Mouse (Mus musculus) left cerebral cortex, adult 2 months (tissue): ENCODE data around the gene Sh3pxd2a. TPM values are rescaled to one million over a fixed set of nuclear protein-coding genes. Genes with fewer than 3 reads are reported as not detected.

Experiments
- DNase-seq, 2 experiments: peaks; one replicate each; pipeline ENCODE4 v3.0.0; 2021 to 2022; ENCODE audit warnings: low spot score in 2 of 2, mixed read lengths in 1 of 2; ENCODE audit errors: extremely low spot score in 1 of 2
- H3K27ac ChIP-seq: fragments of 200-600 bp; 2 replicates; pipeline ENCODE4 v1.8.1; 2022
- H3K4me3 ChIP-seq: fragments of 200-600 bp; 2 replicates; pipeline ENCODE4 v1.8.1; 2022
- CTCF ChIP-seq: fragments of 200-600 bp; IDR thresholded peaks from 2 replicates; pipeline ENCODE4 v1.8.1; 2022; ENCODE audit warnings: antibody characterized with exemption, mild to moderate bottlenecking, moderate library complexity
- intact Hi-C: fragments of 180-260 bp; cut with DNase I; formaldehyde crosslinking; loops from one replicate; pipeline ENCODE4 v1.15.1; 2025
- total RNA-seq, 2 experiments: library from RNA; stranded (reverse); gene quantifications; 2 replicates each; pipeline ENCODE4 v1.2.3; 2021

The Sh3pxd2a gene
- total RNA-seq, 2 experiments from 2014 or later: 30.2 to 36.8 TPM

DNA sequence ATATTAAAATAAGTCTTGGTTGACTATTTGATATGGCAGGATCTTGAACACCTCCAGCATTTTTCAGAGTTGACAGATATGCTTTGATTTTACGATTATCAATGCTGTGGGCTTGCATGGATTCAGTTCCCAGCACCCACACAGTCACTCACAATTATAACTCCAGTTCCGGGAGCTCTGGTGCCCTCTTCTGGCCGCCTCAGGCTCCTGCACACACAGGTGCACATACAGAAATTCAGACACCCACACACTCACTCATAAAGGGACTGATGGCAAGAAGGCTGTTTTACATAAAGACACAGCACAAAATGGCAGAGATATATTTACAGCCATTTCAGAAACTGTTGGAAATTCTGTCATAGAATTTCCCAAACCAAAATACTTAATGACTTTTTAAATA lies 25.0 kb upstream of the Sh3pxd2a start:
- no peak overlapping the region for H3K27ac ChIP-seq
- DNase-seq: no peak
- peak; percentile 17 for TF ChIP-seq CTCF
- intact Hi-C loops: no loop called here
- H3K4me3 ChIP-seq: no peak overlapping the region

GRCm38 (mm10) chr19:47488250-47488649 lies 24.0 kb upstream of the Sh3pxd2a start:
- peak; percentile 41 for TF ChIP-seq CTCF
- H3K4me3 ChIP-seq: no peak overlapping the region
- no peak for DNase-seq
- no peak overlapping the region for H3K27ac ChIP-seq
- intact Hi-C loops: no loop called here

- H3K4me3 ChIP-seq: no peak overlapping the region
- DNase-seq: no peak
- no peak overlapping the region for H3K27ac ChIP-seq
- TF ChIP-seq CTCF: no peak
- intact Hi-C loops: no loop called here
Measured at GRCm38 (mm10) chr19:47487572-47487971, 23.4 kb upstream of the Sh3pxd2a start.

DNA sequence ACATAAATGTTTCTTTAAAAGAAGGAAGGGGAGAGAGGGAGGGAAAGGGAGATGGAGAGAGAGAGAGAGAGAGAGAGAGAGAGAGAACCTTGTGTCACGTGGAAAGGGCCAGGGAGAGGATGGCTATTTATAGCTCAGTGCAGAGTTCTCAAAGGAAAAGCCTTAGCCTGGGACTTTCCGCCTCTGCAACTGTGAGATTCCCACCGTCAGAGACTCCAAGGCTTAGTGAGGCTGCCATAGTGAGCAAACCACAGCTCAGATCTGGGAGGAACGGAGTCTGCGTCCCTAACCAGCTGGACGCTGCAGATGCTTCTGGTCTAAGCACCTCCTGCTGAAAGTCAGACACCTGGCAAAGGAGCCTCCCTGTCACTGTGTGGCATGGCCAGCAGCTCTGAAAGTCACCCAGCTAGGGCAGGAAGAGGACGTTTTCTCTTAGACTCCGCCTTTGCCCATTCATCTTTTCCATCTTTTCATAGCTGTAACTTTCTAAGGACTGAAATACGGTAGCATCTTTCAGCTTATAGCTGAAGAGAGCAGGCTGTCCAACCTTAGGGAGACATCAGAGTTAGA lies 21.9 kb upstream of the Sh3pxd2a start:
- intact Hi-C loops: no loop called here
- Histone ChIP-seq H3K27ac (peak overlapping the region; percentile 40; the same call in 1 of the 2 replicates), H3K4me3 (no peak overlapping the region)
- TF ChIP-seq CTCF: no peak
- no peak for DNase-seq

DNA sequence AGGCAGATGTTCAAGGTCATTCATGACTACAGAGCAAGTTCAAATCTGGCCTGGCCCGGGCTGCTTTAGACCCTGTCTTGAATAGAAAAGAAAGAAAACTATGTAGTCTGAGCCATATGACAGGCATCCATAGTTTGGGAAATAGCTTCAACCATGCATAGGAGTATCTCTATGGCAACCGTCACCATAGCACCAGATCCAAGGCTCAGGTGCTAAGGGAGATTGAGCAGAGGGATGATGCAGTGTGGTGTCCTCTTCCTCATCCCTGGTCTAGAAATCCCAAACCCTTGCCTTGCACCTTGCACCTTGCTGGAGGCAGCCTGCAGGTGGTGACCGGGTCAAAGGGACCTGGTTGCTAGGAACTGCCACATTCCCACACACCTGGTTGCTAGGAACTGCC lies 19.9 kb upstream of the Sh3pxd2a start:
- peak overlapping the region; percentile 46; the same call in 1 of the 2 replicates for H3K27ac ChIP-seq
- DNase-seq: peak; percentile 51 to 57
- no peak for TF ChIP-seq CTCF
- no peak overlapping the region for H3K4me3 ChIP-seq
- intact Hi-C loops: no loop called here

- DNase-seq: no peak
- Histone ChIP-seq H3K4me3 (no peak overlapping the region), H3K27ac (no peak overlapping the region)
- no peak for TF ChIP-seq CTCF
- intact Hi-C loops: no loop called here
Measured at GRCm38 (mm10) chr19:47483346-47483745, 19.1 kb upstream of the Sh3pxd2a start.

DNA sequence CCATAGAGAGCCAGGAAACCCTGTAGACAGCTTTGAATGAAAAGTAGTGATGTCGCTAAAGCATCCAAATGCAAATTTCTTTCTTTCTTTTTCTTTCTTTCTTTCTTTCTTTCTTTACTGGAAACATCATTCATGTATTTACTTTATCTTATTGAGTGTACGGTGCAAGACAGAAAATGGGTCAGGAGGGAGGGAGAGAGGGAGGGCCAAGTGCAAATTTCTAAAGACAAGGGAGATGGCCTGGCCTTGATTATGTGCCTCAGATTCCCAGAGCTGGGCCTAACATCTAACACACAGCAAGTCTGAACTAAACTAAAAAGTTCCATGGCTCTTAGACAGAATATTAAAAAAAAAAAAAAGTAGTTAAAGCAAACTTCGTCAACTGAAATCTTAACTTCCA lies 9.3 kb upstream of the Sh3pxd2a start:
- intact Hi-C loops: no loop called here
- Histone ChIP-seq H3K4me3 (no peak overlapping the region), H3K27ac (no peak overlapping the region)
- TF ChIP-seq CTCF: no peak
- DNase-seq: no peak

DNA sequence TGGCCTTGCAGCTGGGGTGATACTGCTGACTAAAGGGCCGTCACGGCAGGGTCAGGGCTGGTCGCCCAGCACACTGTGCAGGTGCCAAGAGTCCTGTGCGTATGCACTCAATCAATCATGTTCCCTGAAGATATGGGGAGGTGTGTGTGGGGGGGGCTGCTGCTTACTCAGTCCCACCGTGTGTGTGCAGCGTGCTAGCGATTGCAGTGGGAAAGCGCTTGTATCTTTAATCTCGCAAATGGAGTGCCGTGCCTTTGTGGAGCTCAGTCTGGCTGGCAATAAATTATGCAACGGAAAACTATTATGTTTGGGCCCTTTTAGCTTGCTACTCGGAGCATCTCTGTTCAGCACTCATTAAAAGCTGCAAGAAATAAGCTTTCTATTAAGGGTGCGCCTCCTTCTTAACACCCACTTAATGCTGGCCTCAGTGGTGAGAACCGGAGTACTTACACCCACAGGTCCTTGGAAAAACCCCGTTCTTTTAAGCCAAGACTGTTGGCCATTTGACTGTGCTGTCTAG lies 8.7 kb upstream of the Sh3pxd2a start:
- DNase-seq: no peak
- no peak for TF ChIP-seq CTCF
- intact Hi-C loops: no loop called here
- Histone ChIP-seq H3K4me3 (no peak overlapping the region), H3K27ac (no peak overlapping the region)

GRCm38 (mm10) chr19:47471808-47472207 lies 7.6 kb upstream of the Sh3pxd2a start:
- Histone ChIP-seq H3K4me3 (no peak overlapping the region), H3K27ac (no peak overlapping the region)
- no peak for DNase-seq
- intact Hi-C loops: no loop called here
- no peak for TF ChIP-seq CTCF

DNA sequence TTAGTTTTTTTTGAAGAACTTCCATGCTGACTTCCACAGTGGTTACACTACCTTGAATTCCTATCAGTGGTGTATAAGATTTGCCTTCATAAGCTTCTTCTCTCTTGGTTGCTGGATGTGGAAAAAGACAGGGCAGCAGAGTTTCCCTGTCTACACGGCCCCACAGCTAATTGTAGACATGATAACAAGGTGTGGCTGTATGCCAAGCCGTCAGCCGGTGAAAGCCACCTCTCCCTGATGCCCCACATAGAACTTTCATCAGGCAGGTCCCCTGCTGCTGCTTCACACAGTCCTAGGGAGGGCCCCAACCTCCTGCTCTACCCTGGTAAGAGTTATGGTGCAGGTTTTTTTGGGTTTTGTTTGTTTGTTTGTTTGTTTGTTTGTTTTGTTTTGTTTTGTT lies 4.5 kb upstream of the Sh3pxd2a start:
- H3K4me3 ChIP-seq: no peak overlapping the region
- intact Hi-C loops: no loop called here
- no peak overlapping the region for H3K27ac ChIP-seq
- no peak for DNase-seq
- TF ChIP-seq CTCF: no peak

GRCm38 (mm10) chr19:47466775-47467174 lies 2.6 kb upstream of the Sh3pxd2a start:
- intact Hi-C loops: no loop called here
- Histone ChIP-seq H3K27ac (no peak overlapping the region), H3K4me3 (no peak overlapping the region)
- TF ChIP-seq CTCF: no peak
- no peak for DNase-seq

GRCm38 (mm10) chr19:47465467-47465866 lies 1.3 kb upstream of the Sh3pxd2a start:
- no peak overlapping the region for H3K4me3 ChIP-seq
- intact Hi-C loops: loop anchor here (1.0 kb wide), 1 partner anchor 109 kb away; no protein-coding TSS in a partner anchor
- peak; percentile 10 for TF ChIP-seq CTCF
- DNase-seq: no peak
- H3K27ac ChIP-seq: no peak overlapping the region

GRCm38 (mm10) chr19:47463636-47464303 lies 431 bp downstream of the Sh3pxd2a start:
- intact Hi-C loops: no loop called here
- peak overlapping the region; percentile 64 for H3K27ac ChIP-seq
- peak; percentile 68 for TF ChIP-seq CTCF
- DNase-seq: peak; percentile 75
- H3K4me3 ChIP-seq: peak overlapping the region; percentile 74
